Mouse (Mus musculus) olfactory bulb, adult 2 months (tissue): ENCODE measurements around the gene Cpn2. TPM values are rescaled to one million over a fixed set of nuclear protein-coding genes. Genes with fewer than 3 reads are reported as not detected.

Source experiments
- H3K27ac ChIP-seq: fragments of 200-500 bp; 2 replicates; pipeline ENCODE4 v1.5.1; 2012; ENCODE audit warnings: low read depth, low read length; ENCODE audit not compliant: insufficient read depth
- H3K4me1 ChIP-seq: fragments of 200-500 bp; 2 replicates; pipeline ENCODE4 v1.6.1; 2012; ENCODE audit warnings: low read length; ENCODE audit not compliant: control insufficient read depth, insufficient read depth
- H3K4me3 ChIP-seq: fragments of 200-500 bp; 2 replicates; pipeline ENCODE4 v1.5.1; 2012; ENCODE audit warnings: mild to moderate bottlenecking, low read depth, low read length, moderate library complexity; ENCODE audit not compliant: insufficient read depth
- CTCF ChIP-seq: fragments of 200-500 bp; IDR thresholded peaks from 2 replicates; pipeline ENCODE4 v1.5.1; 2012; ENCODE audit warnings: low read depth, mild to moderate bottlenecking, low read length, moderate library complexity; ENCODE audit not compliant: insufficient read depth
- POLR2A ChIP-seq: fragments of 200-500 bp; IDR thresholded peaks from 2 replicates; pipeline ENCODE4 v1.6.1; 2012; ENCODE audit warnings: mild to moderate bottlenecking, low read depth, low read length, moderate library complexity; ENCODE audit not compliant: insufficient read depth
- WGBS: fragments of 180-500 bp; shearing (Covaris S2); methylation state at CpG from one replicate; pipeline ENCODE4 v1.1.7; 2018; 5-methylcytosine and 5-hydroxymethylcytosine counted together
- polyA plus RNA-seq: library from polyadenylated mRNA; stranded (reverse); fragments of >200 nt; gene quantifications from 2 replicates; pipeline ENCODE4 v1.2.4, GENCODE M21; 2012; ENCODE audit warnings: low replicate concordance; ENCODE audit not compliant: missing spikeins, insufficient read depth, insufficient read length

The Cpn2 gene
- not detected in 2 replicates for polyA plus RNA-seq

- TF ChIP-seq POLR2A: no peak
- TF ChIP-seq CTCF: no peak
- H3K27ac ChIP-seq: no peak within 1 kb of the TSS
- WGBS: 83% methylated on average over 5 of the region's 5 CpGs
- H3K4me1 ChIP-seq: no peaks in the 10 kb centered on the region
- H3K4me3 ChIP-seq: no peak within 1 kb of the TSS
Measured at GRCm38 (mm10) chr16:30267359-30267758, at the start of gene Cpn2. Cpn2 (minus strand) TSS chr16:30267499.

- Histone ChIP-seq H3K27ac (no peak overlapping the region), H3K4me3 (no peak overlapping the region), H3K4me1 (peaks cover 4% of the 10 kb centered on the region)
- TF ChIP-seq POLR2A (no peak), CTCF (no peak)
Measured at GRCm38 (mm10) chr16:30314236-30314635, 46.9 kb upstream of the Cpn2 start.

GRCm38 (mm10) chr16:30310647-30311046 lies 43.3 kb upstream of the Cpn2 start, which contains the start of gene Gp5:
Gp5 (minus strand) TSS chr16:30310779.
- TF ChIP-seq CTCF (no peak), POLR2A (no peak)
- H3K27ac ChIP-seq: no peak within 1 kb of the TSS
- peak within 1 kb of the TSS; percentile 11; the same call in 1 of the 2 replicates for H3K4me3 ChIP-seq
- H3K4me1 ChIP-seq: peaks cover 15% of the 10 kb centered on the region

- no peak overlapping the region for H3K4me3 ChIP-seq
- TF ChIP-seq CTCF (no peak), POLR2A (no peak)
- peaks cover 15% of the 10 kb centered on the region for H3K4me1 ChIP-seq
- 88% methylated on average over 8 of the region's 8 CpGs for WGBS
- no peak overlapping the region for H3K27ac ChIP-seq
Measured at GRCm38 (mm10) chr16:30310171-30310515, 42.8 kb upstream of the Cpn2 start.

- TF ChIP-seq POLR2A (no peak), CTCF (no peak)
- Histone ChIP-seq H3K4me3 (peak overlapping the region; percentile 11; the same call in 1 of the 2 replicates), H3K27ac (no peak overlapping the region), H3K4me1 (peaks cover 15% of the 10 kb centered on the region)
- WGBS: 18% methylated on average over 34 of the region's 34 CpGs
Measured at GRCm38 (mm10) chr16:30309395-30310170, 42.3 kb upstream of the Cpn2 start.

DNA sequence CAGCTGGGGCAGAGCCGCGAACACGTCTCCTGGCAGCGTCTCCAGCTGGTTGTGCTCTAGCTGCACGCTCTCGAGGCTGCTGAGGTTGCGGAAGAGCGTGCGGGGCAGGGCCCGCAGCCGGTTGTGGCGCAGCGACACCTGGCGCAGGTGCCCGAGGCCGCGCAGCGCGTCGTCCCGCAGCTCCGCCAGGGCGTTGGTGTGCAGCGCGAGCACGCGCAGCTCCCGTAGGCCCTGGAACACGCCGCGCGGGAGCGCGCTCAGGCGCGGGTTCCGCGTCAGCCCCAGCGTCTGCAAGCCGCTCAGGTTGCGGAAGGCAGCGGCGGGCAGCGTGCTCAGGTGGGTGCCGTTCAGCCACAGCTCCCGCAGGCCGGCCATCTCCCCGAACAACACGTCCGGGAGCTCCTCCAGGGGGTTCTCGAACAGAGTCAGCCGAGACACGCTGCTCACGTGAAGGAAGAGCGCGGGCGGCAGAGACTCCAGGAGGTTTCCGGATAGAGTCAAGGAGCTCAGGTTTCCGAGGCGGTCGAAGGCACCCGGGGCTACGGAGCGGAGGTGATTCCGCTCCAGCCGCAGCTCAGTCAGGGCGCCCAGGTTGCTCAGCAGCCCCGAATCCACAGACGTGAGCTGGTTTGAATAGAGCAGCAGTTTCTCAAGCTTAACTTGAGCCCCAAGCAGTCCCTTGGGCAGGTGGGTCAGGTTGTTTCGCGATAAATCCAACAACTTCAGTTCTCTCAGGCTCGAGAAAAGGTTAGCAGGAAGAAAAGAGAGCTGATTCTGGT lies 41.5 kb upstream of the Cpn2 start:
- H3K4me1 ChIP-seq: peaks cover 15% of the 10 kb centered on the region
- H3K27ac ChIP-seq: no peak overlapping the region
- 1% methylated on average over 72 of the region's 72 CpGs for WGBS
- H3K4me3 ChIP-seq: peak overlapping the region; percentile 56
- TF ChIP-seq POLR2A: 0 out of 2 replicates have a peak, but pooled peaks have one; percentile 11
- TF ChIP-seq CTCF: peak; percentile 5; the same call in 1 of the 2 replicates

DNA sequence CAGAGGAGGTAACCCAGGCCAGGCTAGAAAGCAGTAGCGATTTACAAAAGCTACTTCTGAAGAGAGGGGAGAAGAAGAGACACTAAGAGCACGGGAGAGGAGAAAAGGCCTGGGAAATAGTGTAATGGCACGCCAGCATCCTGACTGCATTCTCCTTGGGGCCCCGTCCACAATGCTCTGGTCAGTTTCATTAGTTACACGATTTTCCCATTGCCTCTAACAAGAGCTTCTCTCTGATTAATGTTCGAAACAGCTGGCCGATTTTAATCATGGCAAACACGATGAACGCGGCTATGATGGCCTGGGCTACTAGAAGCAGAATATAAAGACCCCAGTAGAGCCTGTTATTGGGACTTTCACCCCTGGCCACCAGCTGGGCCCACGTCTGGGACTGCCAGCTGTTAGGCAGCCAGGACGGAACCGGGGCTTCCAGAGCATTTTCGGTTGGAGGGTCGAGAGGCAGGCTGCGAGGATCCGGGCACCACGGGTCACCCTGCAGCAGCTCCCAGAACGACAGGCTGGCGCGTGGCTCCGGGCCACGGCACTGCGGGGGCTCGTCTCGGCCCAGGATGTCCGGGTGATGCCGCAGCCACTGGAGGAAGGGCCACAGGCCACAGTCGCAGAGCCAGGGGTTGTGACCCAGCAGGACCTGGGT lies 40.8 kb upstream of the Cpn2 start:
- peaks cover 15% of the 10 kb centered on the region for H3K4me1 ChIP-seq
- TF ChIP-seq POLR2A: no peak
- TF ChIP-seq CTCF: no peak
- 32% methylated on average over 29 of the region's 29 CpGs for WGBS
- H3K4me3 ChIP-seq: peak overlapping the region; percentile 56
- no peak overlapping the region for H3K27ac ChIP-seq

- no peak overlapping the region for H3K27ac ChIP-seq
- no peak overlapping the region for H3K4me3 ChIP-seq
- peaks cover 15% of the 10 kb centered on the region for H3K4me1 ChIP-seq
- WGBS: 78% methylated on average over 12 of the region's 12 CpGs
- no peak for TF ChIP-seq CTCF
Measured at GRCm38 (mm10) chr16:30307306-30307705, 40.0 kb upstream of the Cpn2 start.

- Histone ChIP-seq H3K27ac (no peak overlapping the region), H3K4me1 (peaks cover 15% of the 10 kb centered on the region), H3K4me3 (no peak overlapping the region)
- WGBS: 91% methylated on average over 4 of the region's 4 CpGs
- TF ChIP-seq CTCF: no peak
- TF ChIP-seq POLR2A: no peak
Measured at GRCm38 (mm10) chr16:30306102-30306501, 38.8 kb upstream of the Cpn2 start.
